Mouse (Mus musculus) intestine, embryonic 14.5 days (tissue): Measurements from ENCODE around the gene Sik1. TPM values are rescaled to one million over a fixed set of nuclear protein-coding genes. Genes with fewer than 3 reads are reported as not detected.

Experiments
- ATAC-seq: fragments of 200-750 bp; cut with Nextera tagmentation; replicated peaks from 2 replicates; pipeline ENCODE4 v1.8.0; 2017; ENCODE audit warnings: low read depth, moderate number of reproducible peaks, moderate TSS enrichment, moderate library complexity; ENCODE audit not compliant: low FRiP score, low TSS enrichment
- DNase-seq: peaks from one replicate; pipeline ENCODE4 v3.0.0-alpha.2; 2018; ENCODE audit warnings: low spot score
- H3K27ac ChIP-seq: fragments of 300-500 bp; sonication (generic); 2 replicates; pipeline ENCODE4 v1.5.1; 2014; ENCODE audit warnings: low read depth, mild to moderate bottlenecking, control low read depth
- H3K27me3 ChIP-seq: fragments of 300-500 bp; sonication (generic); replicated peaks from 2 replicates; pipeline ENCODE4 v1.6.1; 2014; ENCODE audit warnings: low read length, control low read depth; ENCODE audit not compliant: control insufficient read depth, insufficient read depth
- H3K36me3 ChIP-seq: fragments of 300-500 bp; sonication (generic); 2 replicates; pipeline ENCODE4 v1.6.1; 2014; ENCODE audit warnings: low read length, control low read depth; ENCODE audit not compliant: control insufficient read depth, insufficient read depth
- H3K4me1 ChIP-seq: fragments of 300-500 bp; sonication (generic); replicated peaks from 2 replicates; pipeline ENCODE4 v1.6.1; 2014; ENCODE audit warnings: low read length, control low read depth, mixed read lengths; ENCODE audit not compliant: control insufficient read depth, insufficient read depth
- H3K4me2 ChIP-seq: fragments of 300-500 bp; sonication (generic); 2 replicates; pipeline ENCODE4 v1.6.1; 2014; ENCODE audit warnings: low read length
- H3K4me3 ChIP-seq: fragments of 300-500 bp; sonication (generic); 2 replicates; pipeline ENCODE4 v1.5.1; 2014; ENCODE audit warnings: low read depth, low read length, control low read depth, mixed read lengths
- H3K9ac ChIP-seq: fragments of 300-500 bp; sonication (generic); 2 replicates; pipeline ENCODE4 v1.6.1; 2014; ENCODE audit warnings: mild to moderate bottlenecking, low read length
- H3K9me3 ChIP-seq: fragments of 300-500 bp; sonication (generic); 2 replicates; pipeline ENCODE4 v1.6.1; 2016; ENCODE audit warnings: low read length, control low read depth; ENCODE audit not compliant: control insufficient read depth
- WGBS: fragments of 180-500 bp; shearing (Covaris S2); extraction: QIAGEN DNeasy Blood & Tissue Kit; methylation state at CpG from one replicate; pipeline ENCODE4 v1.1.7; 2014; 5-methylcytosine and 5-hydroxymethylcytosine counted together
- polyA plus RNA-seq: library from polyadenylated mRNA; unstranded; fragments of >200 nt; fragmentation: Nextera tagmentation; extraction: Ambion mirVana; gene quantifications from 2 replicates; pipeline ENCODE4 v1.2.1, GENCODE M21; 2014

The Sik1 gene
- polyA plus RNA-seq, 1 experiment from 2014 or later, result 9.2 TPM

- Histone ChIP-seq H3K9me3 (no peaks in the 10 kb centered on the region), H3K36me3 (no peaks in the 10 kb centered on the region), H3K4me2 (no peak overlapping the region), H3K27me3 (no peaks in the 10 kb centered on the region), H3K27ac (no peak overlapping the region), H3K4me1 (peaks cover 11% of the 10 kb centered on the region), H3K9ac (no peak overlapping the region), H3K4me3 (no peak overlapping the region)
- no peak for ATAC-seq
- no peak for DNase-seq
- 45% methylated on average over 5 of the region's 5 CpGs for WGBS
Measured at GRCm38 (mm10) chr17:31817203-31817602, 38.4 kb downstream of the Sik1 start.

- no peaks in the 10 kb centered on the region for H3K9me3 ChIP-seq
- ATAC-seq (peak; percentile 32; the same call in 1 of the 2 replicates), DNase-seq (no peak)
- no peak overlapping the region for H3K9ac ChIP-seq
- WGBS, result 80% methylated on average over 1 of the region's 1 CpGs
- H3K4me2 ChIP-seq, result no peak overlapping the region
- H3K36me3 ChIP-seq, result no peaks in the 10 kb centered on the region
- H3K4me1 ChIP-seq, result no peaks in the 10 kb centered on the region; the same call in 1 of the 2 replicates
- H3K27me3 ChIP-seq, result no peaks in the 10 kb centered on the region
- no peak overlapping the region for H3K27ac ChIP-seq
- no peak overlapping the region for H3K4me3 ChIP-seq
Measured at GRCm38 (mm10) chr17:31814848-31815247, 40.8 kb downstream of the Sik1 start.

- Histone ChIP-seq H3K36me3 (no peaks in the 10 kb centered on the region), H3K4me2 (no peak overlapping the region), H3K9me3 (no peaks in the 10 kb centered on the region), H3K27me3 (no peaks in the 10 kb centered on the region), H3K9ac (no peak overlapping the region), H3K4me1 (no peaks in the 10 kb centered on the region), H3K27ac (no peak overlapping the region), H3K4me3 (no peak overlapping the region)
- DNase-seq, result no peak
- ATAC-seq, result no peak
- 79% methylated on average over 3 of the region's 3 CpGs for WGBS
Measured at GRCm38 (mm10) chr17:31813938-31814622, 41.5 kb downstream of the Sik1 start.

GRCm38 (mm10) chr17:31811333-31811732 is 44.3 kb downstream of the Sik1 start:
- 63% methylated on average over 4 of the region's 4 CpGs for WGBS
- Histone ChIP-seq H3K36me3 (no peaks in the 10 kb centered on the region), H3K4me1 (no peaks in the 10 kb centered on the region; the same call in 1 of the 2 replicates), H3K4me3 (no peak overlapping the region), H3K9me3 (no peaks in the 10 kb centered on the region), H3K9ac (no peak overlapping the region), H3K27me3 (no peaks in the 10 kb centered on the region), H3K4me2 (no peak overlapping the region), H3K27ac (no peak overlapping the region)
- ATAC-seq (no peak), DNase-seq (no peak)

GRCm38 (mm10) chr17:31809894-31810293 is 45.7 kb downstream of the Sik1 start:
- Histone ChIP-seq H3K36me3 (no peaks in the 10 kb centered on the region), H3K27ac (no peak overlapping the region), H3K9ac (peak overlapping the region; percentile 23; the same call in 1 of the 2 replicates), H3K4me1 (no peaks in the 10 kb centered on the region; the same call in 1 of the 2 replicates), H3K27me3 (no peaks in the 10 kb centered on the region), H3K4me2 (no peak overlapping the region), H3K9me3 (no peaks in the 10 kb centered on the region), H3K4me3 (no peak overlapping the region)
- 57% methylated on average over 19 of the region's 19 CpGs for WGBS
- DNase-seq (no peak), ATAC-seq (no peak)

- H3K9ac ChIP-seq, result no peak overlapping the region
- no peaks in the 10 kb centered on the region for H3K9me3 ChIP-seq
- H3K4me3 ChIP-seq, result no peak overlapping the region
- H3K27me3 ChIP-seq, result no peaks in the 10 kb centered on the region
- ATAC-seq (no peak), DNase-seq (no peak)
- H3K27ac ChIP-seq, result no peak overlapping the region
- 93% methylated on average over 7 of the region's 7 CpGs for WGBS
- no peaks in the 10 kb centered on the region; the same call in 1 of the 2 replicates for H3K4me1 ChIP-seq
- no peaks in the 10 kb centered on the region for H3K36me3 ChIP-seq
- no peak overlapping the region for H3K4me2 ChIP-seq
Measured at GRCm38 (mm10) chr17:31809136-31809535, 46.5 kb downstream of the Sik1 start.

- DNase-seq (no peak), ATAC-seq (no peak)
- Histone ChIP-seq H3K4me3 (no peak overlapping the region), H3K4me2 (no peak overlapping the region), H3K27me3 (no peaks in the 10 kb centered on the region), H3K36me3 (no peaks in the 10 kb centered on the region), H3K4me1 (no peaks in the 10 kb centered on the region; the same call in 1 of the 2 replicates), H3K9ac (no peak overlapping the region), H3K27ac (no peak overlapping the region), H3K9me3 (no peaks in the 10 kb centered on the region)
- 55% methylated on average over 10 of the region's 10 CpGs for WGBS
Measured at GRCm38 (mm10) chr17:31808082-31808875, 47.3 kb downstream of the Sik1 start.

GRCm38 (mm10) chr17:31806496-31806895 is 49.1 kb downstream of the Sik1 start:
- H3K27me3 ChIP-seq, result no peaks in the 10 kb centered on the region
- H3K36me3 ChIP-seq, result no peaks in the 10 kb centered on the region
- no peaks in the 10 kb centered on the region for H3K9me3 ChIP-seq
- no peak overlapping the region for H3K4me3 ChIP-seq
- peak overlapping the region; percentile 51 for H3K27ac ChIP-seq
- no peak overlapping the region for H3K9ac ChIP-seq
- ATAC-seq, result no peak
- no peaks in the 10 kb centered on the region; the same call in 1 of the 2 replicates for H3K4me1 ChIP-seq
- no peak for DNase-seq
- H3K4me2 ChIP-seq, result no peak overlapping the region
- WGBS, result 65% methylated on average over 3 of the region's 3 CpGs
